Mouse (Mus musculus): ENCODE measurements around the gene Crybg1.

DNA sequence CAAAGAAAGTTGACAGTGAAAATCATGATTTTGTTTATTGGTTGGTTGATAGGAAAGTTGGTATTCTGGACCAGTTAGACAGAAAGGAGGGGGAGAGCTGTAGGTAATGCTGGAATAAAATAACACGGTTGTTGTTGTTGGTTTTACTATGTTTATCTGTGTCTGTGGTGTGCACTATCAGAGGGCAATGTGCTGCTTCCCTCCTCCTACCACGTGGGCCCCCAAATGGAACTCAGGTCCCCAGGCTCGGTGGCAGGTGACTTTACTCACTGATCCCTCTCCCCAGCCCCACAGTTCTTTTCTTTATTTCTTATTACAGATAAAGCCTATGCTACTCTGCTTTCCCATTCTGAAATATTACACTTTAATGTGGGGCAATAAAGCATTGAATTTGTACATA, 236.4 kb downstream of the Crybg1 start:
- TF ChIP-seq PAX5 (IDR thresholded peaks at IDR 0.05; ENCODE audit: low read length) (no peak), POLR2A (IDR thresholded peaks at IDR 0.05; ENCODE audit: low read depth, low read length) (no peak), EP300 (IDR thresholded peaks at IDR 0.05; ENCODE audit: low read length) (no peak), CTCF (conservative IDR thresholded peaks at IDR 0.05 in 1 of 2, IDR thresholded peaks at IDR 0.05 in 1 of 2; ENCODE audit: low read depth in 2 of 2, low read length in 2 of 2) (no peak), SMC3 (IDR thresholded peaks at IDR 0.05; ENCODE audit: low read depth, low read length) (no peak), HCFC1 (IDR thresholded peaks at IDR 0.05; ENCODE audit: low read depth, low read length) (no peak), POLR2AphosphoS2 (IDR thresholded peaks at IDR 0.05; ENCODE audit: low read depth, low read length) (no peak), NRF1 (IDR thresholded peaks at IDR 0.05; ENCODE audit: low read depth, low read length) (no peak), ZC3H11A (IDR thresholded peaks at IDR 0.05; ENCODE audit: low read depth, low read length) (no peak)
